Mouse (Mus musculus) lung, postnatal 25 days (tissue): Measurements from ENCODE around the gene Olfr330.
"Not testable (repeated sequence)": the region's sequence is repeated elsewhere in the genome, so short reads cannot be mapped to it uniquely, and the experiment has no call there.

Experiments used
- DNase-seq: peaks from one replicate; pipeline ENCODE4 v3.0.0; 2022; ENCODE audit warnings: low spot score

Olfr330 gene

GRCm38 (mm10) chr11:58534736-58535135 lies at the start of gene Olfr330:
TSS of gene Olfr330 (minus strand) at chr11:58534836.
- not testable (repeated sequence) for DNase-seq

GRCm38 (mm10) chr11:58578636-58579035 lies 44.0 kb upstream of the Olfr330 start:
- DNase-seq = no peak

GRCm38 (mm10) chr11:58577430-58577829 lies 42.8 kb upstream of the Olfr330 start, which contains the start of gene Olfr325:
TSS of gene Olfr325 (plus strand) at chr11:58577730.
- DNase-seq = no peak

GRCm38 (mm10) chr11:58570405-58570804 lies 35.8 kb upstream of the Olfr330 start, which contains the start of gene Olfr224:
TSS of gene Olfr224 (minus strand) at chr11:58570553.
- no peak for DNase-seq

GRCm38 (mm10) chr11:58555536-58555935 lies 20.9 kb upstream of the Olfr330 start, which contains the start of gene Olfr328:
TSS of gene Olfr328 (minus strand) at chr11:58555636.
- no peak for DNase-seq

- DNase-seq = no peak
Measured at GRCm38 (mm10) chr11:58546322-58546721, 11.7 kb upstream of the Olfr330 start, which contains the start of gene Olfr329-ps. TSS of gene Olfr329-ps (minus strand) at chr11:58546422.

GRCm38 (mm10) chr11:58519756-58520155 lies 14.9 kb downstream of the Olfr330 start:
- peak; percentile 3 for DNase-seq

- DNase-seq = peak; percentile 59
Measured at GRCm38 (mm10) chr11:58518916-58519315, 15.7 kb downstream of the Olfr330 start.

- not testable (repeated sequence) for DNase-seq
Measured at GRCm38 (mm10) chr11:58509058-58509457, 25.6 kb downstream of the Olfr330 start.

GRCm38 (mm10) chr11:58502472-58502871 lies 32.2 kb downstream of the Olfr330 start, which contains the start of gene Olfr331:
TSS of gene Olfr331 (minus strand) at chr11:58502572.
- DNase-seq = not testable (repeated sequence)

GRCm38 (mm10) chr11:58499290-58499689 lies 35.3 kb downstream of the Olfr330 start:
- no peak for DNase-seq

- DNase-seq = no peak
Measured at GRCm38 (mm10) chr11:58498761-58499160, 35.9 kb downstream of the Olfr330 start.

GRCm38 (mm10) chr11:58492455-58492854 lies 42.2 kb downstream of the Olfr330 start, which contains the start of gene Olfr332:
TSS of gene Olfr332 (minus strand) at chr11:58492555.
- DNase-seq = no peak
